Mouse (Mus musculus): Measurements from ENCODE around the gene Phkg1.
"Not testable (repeated sequence)": the region's sequence is repeated elsewhere in the genome, so short reads cannot be mapped to it uniquely, and the experiment has no call there.

The Phkg1 gene

DNA sequence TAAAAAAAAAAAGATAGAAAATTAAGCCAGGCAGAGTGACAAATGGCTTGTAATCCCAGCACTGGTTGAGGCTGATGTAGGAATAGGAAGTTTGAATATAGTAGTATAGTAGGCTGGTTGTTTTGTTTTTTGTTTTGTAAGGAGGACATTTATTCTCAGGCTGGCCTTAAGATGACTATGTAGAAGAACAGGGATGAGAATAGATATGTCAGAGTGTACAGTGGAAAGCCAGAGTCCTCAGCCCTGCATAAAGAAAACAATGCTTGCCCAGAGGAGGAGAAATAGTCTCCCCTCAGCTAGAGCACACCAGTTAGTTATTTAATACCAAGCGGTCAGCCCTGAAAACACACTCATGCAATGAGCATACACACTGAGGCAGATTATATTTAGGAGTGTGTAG is at the start of gene Phkg1:
TSS of gene Phkg1 (minus strand) at position 101 of the 400 bp plus-strand sequence.
- no peak for DNase-seq (ENCODE audit: low spot score in 2 of 2)

DNA sequence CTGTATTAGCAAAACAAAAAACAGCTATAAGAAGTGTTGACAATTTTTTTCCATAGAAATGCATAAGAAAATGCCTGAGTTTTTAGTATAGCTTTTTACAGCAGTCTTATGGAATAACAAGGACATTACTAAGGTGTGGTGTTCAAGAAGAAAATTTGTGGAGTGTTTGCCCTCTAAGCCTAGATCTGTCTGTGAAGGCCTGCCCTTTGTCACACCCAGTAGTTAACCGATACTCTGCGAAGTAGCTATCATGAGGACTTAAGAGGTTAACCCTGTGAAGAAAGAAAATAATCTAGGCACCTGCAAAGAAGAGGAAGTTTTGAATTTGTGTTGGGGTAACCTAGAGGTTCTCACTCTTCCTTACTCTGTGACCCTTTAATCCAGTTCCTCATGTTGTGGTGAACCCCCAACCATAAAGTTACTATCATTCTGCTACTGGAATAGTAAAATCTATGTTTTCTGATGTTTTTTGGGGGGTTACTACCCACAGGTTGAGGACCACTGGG is 49.2 kb upstream of the Phkg1 start:
- DNase-seq (ENCODE audit: low spot score in 2 of 2): no peak

DNA sequence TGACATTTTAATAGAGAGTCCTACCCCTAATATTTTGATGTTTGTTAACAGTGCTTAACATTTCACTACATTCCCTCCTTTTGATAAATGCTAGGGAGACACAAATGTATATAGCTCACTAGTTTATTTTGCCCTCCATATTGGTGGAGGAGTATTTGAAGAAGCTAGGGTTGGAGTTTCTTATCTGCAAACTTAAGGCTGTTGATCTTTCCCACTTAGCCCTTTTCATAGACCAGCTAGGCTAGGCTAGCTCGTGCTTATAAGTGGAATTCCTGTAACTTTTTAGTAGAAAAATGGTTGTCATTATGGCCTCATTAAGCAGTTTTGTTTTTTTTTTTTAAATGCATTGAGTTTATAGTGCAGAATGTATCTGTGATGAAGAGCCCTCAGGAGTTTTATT is 45.1 kb upstream of the Phkg1 start:
- no peak for DNase-seq (ENCODE audit: low spot score in 2 of 2)

DNA sequence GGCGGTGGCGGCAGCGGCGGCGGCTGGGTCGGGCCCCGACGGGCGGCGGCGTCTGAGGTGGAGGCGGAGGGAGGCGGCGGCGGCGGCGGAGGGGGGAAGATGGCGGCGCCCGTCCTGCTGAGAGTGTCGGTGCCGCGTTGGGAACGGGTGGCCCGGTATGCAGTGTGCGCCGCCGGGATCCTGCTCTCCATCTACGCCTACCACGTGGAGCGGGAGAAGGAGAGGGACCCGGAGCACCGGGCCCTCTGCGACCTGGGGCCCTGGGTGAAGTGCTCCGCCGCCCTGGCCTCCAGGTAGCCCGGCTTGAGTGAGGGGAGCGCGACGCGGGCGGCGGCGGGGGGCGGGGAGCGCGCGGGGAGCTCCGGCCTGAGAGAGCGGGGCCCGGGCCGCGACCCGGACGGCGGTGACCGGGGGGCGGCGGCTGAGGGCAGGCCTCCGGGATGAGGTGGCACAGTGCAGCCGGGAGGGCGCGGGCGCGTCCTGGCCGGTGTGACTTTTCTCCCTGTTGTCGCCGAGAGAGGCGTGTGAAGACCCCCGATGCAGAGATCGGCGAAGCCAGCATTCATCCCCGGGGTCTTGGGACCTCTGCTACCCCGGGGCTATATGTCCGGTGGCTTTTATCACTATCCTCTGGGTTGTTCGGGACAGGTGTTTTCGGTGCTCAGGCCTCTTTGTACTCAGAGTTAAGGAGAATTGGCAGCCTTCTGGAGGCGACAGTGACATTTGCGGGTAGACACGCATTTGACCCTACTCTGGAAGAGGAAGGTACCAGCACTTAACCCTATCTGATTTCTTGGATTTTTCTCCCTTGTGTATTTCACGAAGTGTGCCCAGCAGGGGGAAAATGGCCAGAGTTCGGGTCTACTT is 44.0 kb upstream of the Phkg1 start:
- DNase-seq (ENCODE audit: low spot score in 2 of 2): peak in 1 of 2 experiments; percentile 7

DNA sequence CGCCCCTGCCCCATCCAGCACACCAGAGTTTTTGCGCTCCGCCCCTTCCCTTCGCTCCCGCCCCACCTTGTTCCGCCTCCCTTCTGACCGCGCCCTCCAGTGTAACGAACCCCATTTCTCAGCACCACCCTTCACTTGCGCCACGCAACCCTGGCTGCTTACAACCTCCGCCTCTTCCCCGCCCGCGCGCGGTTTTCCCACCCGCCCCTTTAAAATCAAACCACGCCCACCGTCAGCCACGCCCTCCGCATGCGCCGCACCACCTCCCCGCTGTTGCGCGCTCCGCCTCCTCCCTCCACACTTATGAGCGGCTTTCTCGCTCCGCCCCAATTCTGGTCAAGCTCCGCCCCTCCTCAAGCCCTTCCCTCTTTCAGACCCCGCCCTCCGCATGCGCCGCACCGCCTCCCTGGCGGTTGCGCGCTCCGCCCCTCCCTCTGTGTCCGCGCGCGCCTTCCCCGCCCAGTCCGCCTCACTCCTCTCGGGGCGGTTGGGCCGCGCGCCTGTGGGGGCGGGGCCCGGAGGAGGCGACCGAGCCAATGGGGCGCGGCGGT is 43.2 kb upstream of the Phkg1 start, which contains the start of gene Vkorc1l1:
TSS of gene Vkorc1l1 (plus strand) at position 476 of the 551 bp plus-strand sequence.
- peak; percentile 96 to 97 for DNase-seq (ENCODE audit: low spot score in 2 of 2)

DNA sequence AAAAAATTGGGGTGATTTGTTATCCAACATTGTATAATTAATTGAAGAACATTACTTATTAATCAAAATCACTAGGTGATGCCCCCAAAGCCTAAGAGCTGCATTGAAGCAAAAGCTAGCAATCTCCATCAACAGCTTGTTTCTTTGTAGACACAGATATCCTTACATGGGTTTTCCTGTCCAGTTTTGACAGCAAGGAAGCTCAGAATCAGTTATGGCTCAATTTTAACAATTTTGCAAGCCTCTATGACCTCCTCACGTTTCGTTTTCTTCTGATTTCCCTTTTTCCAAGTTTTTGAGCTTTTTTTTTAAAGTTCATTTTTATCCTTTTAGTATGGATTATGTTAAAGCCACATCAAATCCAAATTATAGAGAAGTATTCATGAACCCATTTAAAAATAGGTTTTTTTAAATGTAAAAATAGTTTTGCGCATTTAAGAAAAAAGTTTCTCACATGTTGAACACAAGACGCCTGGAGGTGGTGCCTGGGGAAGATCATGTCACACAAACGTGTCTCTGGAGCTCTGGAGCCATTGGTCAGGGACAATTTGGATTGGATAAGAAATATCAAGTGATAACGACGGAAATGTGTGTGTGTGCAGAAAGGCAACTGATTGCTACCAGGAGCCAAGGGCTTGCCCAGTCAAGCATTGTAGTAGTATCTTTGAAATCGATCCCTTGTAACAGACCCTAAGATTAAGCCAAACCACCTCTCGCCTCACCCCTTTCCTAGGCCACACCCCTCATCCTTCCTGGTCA is 42.6 kb upstream of the Phkg1 start:
- DNase-seq (ENCODE audit: low spot score in 2 of 2): no peak

DNA sequence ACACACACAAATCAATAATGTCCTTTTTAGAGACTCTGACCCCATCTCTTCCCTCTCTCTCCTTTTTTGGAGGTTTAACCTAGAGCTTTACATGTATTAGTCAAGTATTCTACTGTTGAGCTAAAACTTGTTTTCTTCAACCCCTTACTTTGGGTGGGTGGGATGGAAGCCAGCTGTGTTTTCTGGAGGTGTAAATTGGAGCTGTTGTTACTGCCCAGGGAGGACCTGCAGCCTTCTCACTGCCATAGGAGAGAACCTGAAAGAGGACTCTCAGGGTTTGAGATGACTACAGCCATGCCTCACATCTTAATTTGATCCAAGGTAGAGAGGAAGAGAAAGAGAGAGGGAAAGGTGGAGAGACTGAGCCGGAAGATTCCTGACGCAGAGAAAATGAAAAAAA is 41.9 kb upstream of the Phkg1 start:
- no peak for DNase-seq (ENCODE audit: low spot score in 2 of 2)

DNA sequence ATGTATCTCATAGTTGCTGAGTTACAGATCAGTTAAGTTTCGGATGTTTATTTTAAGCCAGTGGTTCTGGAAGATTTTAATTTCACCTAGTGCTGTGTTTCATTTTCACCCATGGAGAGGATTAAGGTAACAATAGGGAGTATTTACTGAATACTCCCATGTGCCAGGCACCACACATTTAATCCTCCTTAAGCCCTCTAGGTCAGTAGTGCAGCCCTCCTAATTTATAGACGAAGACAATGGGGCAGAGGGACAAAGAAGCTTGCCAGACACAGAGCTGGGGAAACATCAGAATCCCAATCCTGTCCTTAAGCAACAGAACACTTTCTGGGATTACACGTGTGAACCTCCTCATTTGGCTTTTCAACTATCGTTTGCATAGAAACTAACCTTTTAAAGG is 38.6 kb upstream of the Phkg1 start:
- no peak for DNase-seq (ENCODE audit: low spot score in 2 of 2)

DNA sequence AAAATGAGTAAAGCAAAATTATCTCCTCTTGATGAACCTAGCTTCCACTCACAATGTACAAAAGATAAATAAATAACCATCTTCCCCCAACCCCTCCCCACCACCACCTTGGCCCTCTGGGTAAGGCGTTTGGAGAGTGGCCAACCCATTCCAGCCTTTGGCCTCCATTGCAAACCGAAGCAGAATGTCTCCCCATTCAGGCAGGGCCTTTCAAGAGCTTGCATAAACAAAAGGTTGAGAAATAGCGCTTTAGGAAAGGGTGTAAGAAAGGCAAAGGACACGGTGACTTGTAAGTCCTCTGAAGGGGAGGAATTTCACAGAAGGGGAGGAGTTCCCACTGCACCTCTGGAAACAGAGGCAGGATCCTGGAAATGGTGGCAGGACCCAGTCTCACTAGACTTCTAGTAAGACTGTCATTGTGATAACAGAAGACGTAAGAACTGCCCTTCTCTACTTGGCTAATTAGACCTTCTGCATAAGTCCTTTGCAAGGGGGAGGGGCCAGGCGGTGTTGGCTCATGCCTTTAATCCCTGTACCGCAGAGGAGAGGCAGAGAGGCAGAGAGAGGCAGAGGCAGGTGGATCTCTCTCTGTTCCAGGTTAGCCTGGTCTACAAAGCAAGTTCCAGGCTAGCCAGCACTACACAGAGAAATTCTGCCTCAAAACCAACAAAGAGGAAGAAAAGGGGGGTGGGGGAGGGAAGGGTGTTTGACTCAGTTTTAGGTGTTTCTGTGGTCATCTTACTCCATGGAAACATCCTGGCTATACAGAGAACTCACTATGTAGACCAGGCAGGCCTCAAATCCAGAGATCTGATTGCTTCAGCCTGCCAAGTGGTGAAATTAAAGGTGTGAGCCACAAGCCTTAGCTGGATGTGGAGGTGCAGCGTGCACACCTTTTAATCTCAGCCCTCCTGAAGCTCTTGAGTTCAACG is 31.8 kb upstream of the Phkg1 start:
- no peak for DNase-seq (ENCODE audit: low spot score in 2 of 2)

DNA sequence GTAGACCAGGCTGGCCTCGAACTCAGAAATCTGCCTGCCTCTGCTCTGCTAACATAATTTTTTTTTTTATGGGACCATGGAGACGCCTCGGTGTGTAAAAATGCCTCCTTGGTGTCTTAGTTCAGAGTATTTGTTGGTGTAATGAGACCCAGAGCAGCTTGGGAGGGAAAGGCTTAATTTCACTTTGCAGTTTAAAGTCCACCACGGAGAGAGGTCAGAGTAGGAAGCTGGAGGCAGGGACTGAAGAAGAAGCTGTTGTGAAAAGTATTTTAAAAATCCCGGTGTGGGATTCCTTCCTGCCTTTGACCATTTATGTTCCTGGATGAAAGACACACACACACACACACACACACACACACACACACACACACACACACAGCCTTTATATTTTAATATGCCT is 27.6 kb upstream of the Phkg1 start:
- no peak for DNase-seq (ENCODE audit: low spot score in 2 of 2)

DNA sequence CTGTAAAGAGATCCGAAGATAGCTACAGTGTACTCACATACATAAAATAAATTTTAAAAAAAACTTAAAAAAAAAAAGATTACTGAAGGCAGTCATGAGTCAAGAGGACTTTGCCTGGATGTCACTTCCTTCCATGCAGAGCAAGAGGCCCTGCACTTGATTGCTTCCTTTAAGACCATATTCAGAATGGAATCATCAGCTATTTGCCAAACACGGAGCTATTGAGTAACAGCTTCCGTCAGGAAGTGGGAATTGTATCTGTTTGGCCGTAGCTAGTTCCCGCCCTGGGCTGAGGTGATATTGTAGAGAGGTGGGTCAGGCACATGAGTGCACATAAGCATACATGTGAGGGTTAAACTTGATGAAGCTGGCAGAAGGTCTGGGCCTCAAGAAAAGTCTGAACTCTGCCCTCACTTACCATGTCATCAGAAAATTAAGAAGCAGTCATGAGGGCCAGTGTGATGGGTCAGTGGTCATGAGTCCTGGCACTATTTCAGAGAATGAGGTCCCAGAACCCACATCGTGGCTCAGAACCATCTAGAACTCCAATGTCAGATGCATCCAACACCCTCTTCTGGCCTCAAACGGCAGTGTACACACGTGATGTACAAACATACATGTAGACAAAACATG is 26.6 kb upstream of the Phkg1 start:
- no peak for DNase-seq (ENCODE audit: low spot score in 2 of 2)

DNA sequence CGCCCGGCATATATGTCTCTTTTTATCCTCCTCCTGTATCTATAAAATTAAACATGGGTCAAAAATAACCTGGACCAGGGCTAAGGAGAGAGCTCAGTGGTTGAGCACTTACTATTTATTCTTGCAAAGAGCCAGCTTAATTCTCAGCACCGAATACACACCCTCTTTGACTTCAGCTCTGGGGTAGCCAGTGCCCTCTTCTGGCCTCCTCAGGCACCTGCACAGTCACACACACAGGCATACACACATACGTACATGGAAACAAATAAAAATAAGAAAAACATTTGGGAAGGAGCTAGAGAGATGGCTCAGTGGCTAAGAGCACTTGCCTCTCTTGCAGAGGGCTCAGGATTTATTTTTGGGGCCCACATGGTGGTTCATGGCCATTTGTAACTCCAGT is 23.6 kb upstream of the Phkg1 start:
- DNase-seq (ENCODE audit: low spot score in 2 of 2): no peak

DNA sequence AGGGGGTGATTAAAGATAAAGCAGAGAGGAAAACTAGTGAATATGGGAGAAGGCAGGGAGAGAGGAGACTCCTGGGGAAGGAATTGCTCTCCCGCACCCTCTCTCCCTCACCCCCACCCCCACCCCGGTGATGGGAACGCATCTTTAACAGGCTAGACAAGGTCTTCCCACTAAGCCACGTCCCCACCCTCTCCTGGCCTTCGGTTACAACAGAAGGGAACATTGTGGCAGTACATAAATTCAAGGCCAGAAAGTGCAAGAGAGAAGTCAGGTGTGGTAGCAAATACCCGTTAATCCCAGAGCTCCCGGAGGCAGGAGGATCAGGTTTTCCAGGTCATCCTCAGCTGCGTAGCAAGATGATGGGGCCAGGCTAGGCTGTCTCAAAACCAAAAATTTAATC is 21.0 kb upstream of the Phkg1 start:
- DNase-seq (ENCODE audit: low spot score in 2 of 2): no peak

DNA sequence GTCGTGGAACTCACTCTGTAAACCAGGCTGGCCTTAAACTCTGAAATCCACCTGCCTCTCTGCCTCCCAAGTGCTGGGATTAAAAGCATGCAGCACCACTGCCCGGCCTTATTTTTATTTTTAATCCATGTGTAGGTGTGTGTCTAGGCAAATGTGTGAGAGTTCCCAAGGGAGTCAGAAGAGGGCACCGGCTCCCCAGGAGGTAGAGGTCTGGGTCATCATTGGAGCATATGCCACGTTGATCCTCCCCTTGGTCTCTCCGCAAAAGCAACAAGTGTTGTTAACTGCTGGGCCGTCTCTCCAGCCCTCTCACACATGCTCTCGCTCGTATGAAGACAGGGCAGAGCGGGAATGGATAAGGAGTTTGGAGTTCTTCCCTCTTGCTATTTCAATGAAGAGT is 20.4 kb upstream of the Phkg1 start:
- DNase-seq (ENCODE audit: low spot score in 2 of 2): no peak

DNA sequence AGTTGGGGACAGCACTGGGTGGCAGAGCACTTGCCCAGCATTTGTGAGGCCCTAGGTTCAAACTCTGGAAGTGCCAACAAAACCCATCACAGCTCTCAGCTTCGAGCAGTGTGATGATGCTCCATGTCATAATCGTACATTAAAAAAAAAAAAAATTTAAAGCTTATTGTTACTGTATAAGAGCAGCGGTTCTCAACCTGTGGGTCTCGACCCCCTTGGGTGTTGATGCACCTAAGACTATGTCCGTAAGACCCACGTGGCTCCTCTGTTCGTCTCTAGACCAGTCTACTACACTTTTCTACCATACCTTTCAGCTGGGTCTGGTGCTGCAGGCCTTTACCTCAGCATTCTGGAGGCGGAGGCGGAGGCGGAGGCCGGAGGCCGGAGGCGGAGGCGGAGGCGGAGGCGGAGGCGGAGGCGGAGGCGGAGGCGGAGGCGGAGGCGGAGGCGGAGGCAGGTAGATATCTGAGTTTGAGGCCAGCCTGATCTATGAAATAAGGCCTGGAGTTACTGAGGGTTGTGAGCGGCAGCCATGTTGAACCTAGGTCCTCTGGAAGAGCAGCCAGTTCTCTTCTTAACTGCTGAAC is 19.8 kb upstream of the Phkg1 start:
- no peak for DNase-seq (ENCODE audit: low spot score in 2 of 2)

DNA sequence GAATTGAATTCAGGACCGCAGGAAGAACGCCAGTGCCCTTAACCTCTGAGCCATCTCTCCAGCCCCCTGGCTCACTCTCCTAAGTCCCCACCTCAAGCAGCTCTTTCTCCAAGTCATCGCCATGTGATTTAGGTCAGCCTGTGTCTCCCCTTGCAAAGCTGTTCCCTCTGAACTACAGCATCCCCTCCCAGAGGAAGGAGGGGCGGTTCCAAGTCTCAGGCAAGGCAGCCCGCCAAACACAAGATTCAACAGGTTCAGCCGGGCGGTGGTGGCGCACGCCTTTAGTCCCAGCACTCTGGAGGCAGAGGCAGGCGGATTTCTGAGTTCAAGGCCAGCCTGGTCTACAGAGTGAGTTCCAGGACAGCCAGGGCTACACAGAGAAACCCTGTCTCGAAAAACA is 17.1 kb upstream of the Phkg1 start:
- not testable (repeated sequence) for DNase-seq (ENCODE audit: low spot score in 2 of 2)

DNA sequence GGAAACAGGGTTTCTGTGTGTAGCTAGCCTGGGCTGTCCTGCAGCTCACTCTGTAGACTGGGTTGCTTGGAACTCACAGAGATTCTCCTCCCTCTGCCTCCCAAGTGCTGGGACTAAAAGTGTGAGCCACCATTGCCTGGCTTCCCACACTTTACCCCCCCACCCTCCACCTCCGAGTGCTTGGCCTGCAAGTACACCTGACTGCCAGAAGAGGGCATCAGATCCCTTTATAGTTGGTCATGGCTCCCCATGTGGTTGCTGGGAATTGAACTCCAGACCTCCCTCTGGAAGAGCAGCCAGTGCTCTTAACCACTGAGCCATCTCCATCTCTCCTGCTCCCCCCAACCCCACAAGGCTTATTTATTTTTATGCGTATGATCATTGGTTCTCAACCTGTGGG is 15.7 kb upstream of the Phkg1 start:
- no peak for DNase-seq (ENCODE audit: low spot score in 2 of 2)

DNA sequence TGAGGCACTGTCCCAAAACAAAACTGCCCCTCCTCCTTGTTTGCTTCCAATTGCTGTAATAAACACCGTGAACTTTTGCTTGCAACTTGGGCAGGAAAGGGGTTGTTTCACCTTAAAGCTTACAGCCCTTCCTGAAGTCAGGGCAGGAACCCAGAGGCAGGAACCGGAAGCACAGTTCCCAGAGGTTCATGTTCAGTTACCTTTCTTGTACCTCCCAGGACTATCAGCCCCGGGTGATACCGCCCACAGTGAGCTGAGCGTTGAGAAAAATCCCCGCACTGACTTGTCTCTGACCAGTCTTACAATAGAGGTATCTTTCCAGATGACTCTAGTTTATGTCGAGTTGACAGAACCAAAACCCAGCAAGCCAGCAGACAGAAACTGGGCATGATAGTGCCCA is 11.2 kb upstream of the Phkg1 start:
- no peak for DNase-seq (ENCODE audit: low spot score in 2 of 2)

DNA sequence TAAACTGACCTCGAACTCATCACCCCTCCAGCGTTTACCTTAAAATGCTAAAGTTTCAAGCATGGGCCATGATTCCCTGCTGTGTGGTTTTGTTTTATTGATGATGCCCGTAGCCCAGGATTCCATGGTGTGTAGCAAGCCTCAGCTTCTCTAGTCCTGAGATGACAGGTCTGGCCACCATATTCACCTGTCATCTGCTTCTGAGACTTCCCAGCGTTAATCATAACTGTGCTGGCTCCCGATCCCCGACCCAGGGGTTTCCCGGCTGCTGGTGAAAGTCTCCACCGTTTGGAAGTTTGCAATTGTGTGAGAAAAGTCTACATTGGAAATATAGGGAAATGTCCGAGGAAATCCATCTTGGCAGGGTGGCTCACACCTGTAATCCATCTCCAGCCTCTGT is 10.8 kb upstream of the Phkg1 start:
- DNase-seq (ENCODE audit: low spot score in 2 of 2): no peak

DNA sequence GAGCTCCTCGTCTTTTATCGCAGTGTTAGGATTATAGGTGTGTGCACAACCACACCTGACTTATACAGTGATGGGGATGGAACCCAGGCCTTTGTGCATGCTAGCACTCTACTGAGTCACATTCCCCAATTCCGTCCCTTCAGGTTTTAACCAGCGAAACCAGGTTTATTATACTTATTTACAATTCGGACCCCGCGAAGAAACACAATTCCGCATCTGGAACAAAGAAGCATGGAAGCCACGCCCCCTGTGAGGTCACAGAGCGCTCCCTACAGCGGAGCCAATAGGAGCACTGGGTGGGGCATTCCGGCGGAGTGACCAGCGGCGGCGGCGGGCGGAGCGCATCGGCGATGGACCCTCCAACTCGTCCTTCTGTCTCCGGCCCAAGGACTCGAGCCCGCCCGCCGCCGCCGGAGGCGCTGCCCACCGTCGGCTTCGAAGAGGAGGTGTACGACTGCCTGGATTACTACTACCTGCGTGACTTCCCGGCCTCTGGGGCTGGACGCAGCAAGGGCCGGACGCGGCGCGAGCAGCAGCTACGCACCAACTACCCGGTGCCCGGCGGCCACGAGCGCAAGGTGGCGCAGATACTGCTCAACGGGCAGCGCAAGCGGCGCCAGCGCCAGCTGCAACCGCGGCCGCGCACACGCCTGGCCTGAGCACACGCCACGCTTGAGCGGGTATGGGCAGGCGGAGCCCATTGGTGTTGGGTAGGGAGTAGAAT is 10.1 kb upstream of the Phkg1 start, which contains the start of gene Nupr1l:
TSS of gene Nupr1l (plus strand) at position 299 of the 724 bp plus-strand sequence.
- peak; percentile 79 to 84 for DNase-seq (ENCODE audit: low spot score in 2 of 2)

All from right cerebral cortex, postnatal 36 days (tissue).